Mouse (Mus musculus): ENCODE measurements at regions not wholly inside any gene's neighbourhood (a gene's known extent, or its start where the extent isn't known, plus 50 kb on each side); places are given as distances from the start of the nearest gene placed in this dataset.

DNA sequence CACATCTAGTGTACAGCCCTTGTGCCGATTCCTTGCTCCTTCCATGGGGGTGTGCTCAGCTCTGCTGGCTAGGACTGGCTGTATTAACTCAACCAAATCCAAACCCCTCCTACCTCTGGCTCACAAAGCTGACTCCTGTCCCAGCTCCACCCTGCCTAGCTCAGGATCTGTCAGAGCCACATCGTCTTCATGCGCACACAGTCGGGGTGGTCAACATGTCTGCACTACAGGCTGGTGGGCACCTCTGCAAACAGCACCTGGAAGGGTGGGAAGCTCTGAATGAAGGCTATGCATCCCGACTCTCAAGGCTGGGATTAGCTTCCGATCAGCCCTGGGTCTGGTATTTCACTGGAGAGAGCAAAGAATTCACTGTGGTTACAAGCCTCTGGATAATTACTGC is 220.4 kb downstream of the 3110018I06Rik start:
- Histone ChIP-seq H3K4me3 (ENCODE audit: control insufficient read depth in 1 of 2, insufficient read depth in 1 of 2, low read depth in 1 of 2, low read length in 2 of 2) (no peak overlapping the region), H3K9me3 (ENCODE audit: control insufficient read depth, low read length) (peaks cover 9% of the 10 kb centered on the region), H3K27ac (replicated peaks in 1 of 2; ENCODE audit: control insufficient read depth in 1 of 2, insufficient read depth in 1 of 2, low read depth in 2 of 2, low read length in 2 of 2) (no peak overlapping the region), H3K9ac (ENCODE audit: low read length) (no peak overlapping the region), H3K27me3 (ENCODE audit: control insufficient read depth, insufficient read depth, low read length) (no peaks in the 10 kb centered on the region), H3K36me3 (ENCODE audit: control insufficient read depth, insufficient read depth, low read length) (no peaks in the 10 kb centered on the region), H3K4me2 (ENCODE audit: low read length) (no peak overlapping the region), H3K4me1 (ENCODE audit: control insufficient read depth in 2 of 2, insufficient read depth in 2 of 2, low read length in 2 of 2) (no peaks in the 10 kb centered on the region)
- ATAC-seq (ENCODE audit: insufficient number of reproducible peaks, insufficient read depth, low FRiP score, low read depth), result no peak
- 87% methylated on average over 6 of the region's 6 CpGs for WGBS

DNA sequence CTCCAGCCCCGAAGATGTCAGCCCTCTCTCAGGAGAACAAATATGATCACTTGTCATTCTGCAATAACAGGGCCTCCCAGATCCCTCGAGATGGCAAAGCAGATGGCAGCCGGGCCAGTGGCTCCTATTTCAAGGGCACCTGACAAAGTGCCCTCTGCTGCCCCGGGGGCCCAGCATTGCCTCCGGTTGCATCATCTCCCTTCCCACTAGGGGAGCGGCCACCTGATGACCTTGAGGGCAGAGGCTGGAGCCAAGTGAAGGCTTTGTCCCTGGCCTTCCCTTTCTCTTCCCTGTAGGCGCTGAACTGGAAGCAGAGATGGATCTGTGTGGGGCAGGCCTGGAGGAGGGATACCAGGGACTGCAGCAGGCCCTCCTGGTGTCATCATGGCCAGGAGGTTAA is 222.6 kb downstream of the 3110018I06Rik start:
- Histone ChIP-seq H3K36me3 (ENCODE audit: control insufficient read depth, insufficient read depth, low read length) (no peaks in the 10 kb centered on the region), H3K9ac (ENCODE audit: low read length) (no peak overlapping the region), H3K4me1 (ENCODE audit: control insufficient read depth in 2 of 2, insufficient read depth in 2 of 2, low read length in 2 of 2) (no peaks in the 10 kb centered on the region), H3K27ac (replicated peaks in 1 of 2; ENCODE audit: control insufficient read depth in 1 of 2, insufficient read depth in 1 of 2, low read depth in 2 of 2, low read length in 2 of 2) (no peak overlapping the region), H3K4me3 (ENCODE audit: control insufficient read depth in 1 of 2, insufficient read depth in 1 of 2, low read depth in 1 of 2, low read length in 2 of 2) (no peak overlapping the region), H3K4me2 (ENCODE audit: low read length) (no peak overlapping the region), H3K27me3 (ENCODE audit: control insufficient read depth, insufficient read depth, low read length) (no peaks in the 10 kb centered on the region), H3K9me3 (ENCODE audit: control insufficient read depth, low read length) (peaks cover 9% of the 10 kb centered on the region)
- ATAC-seq (ENCODE audit: insufficient number of reproducible peaks, insufficient read depth, low FRiP score, low read depth), result no peak
- 75% methylated on average over 7 of the region's 7 CpGs for WGBS

DNA sequence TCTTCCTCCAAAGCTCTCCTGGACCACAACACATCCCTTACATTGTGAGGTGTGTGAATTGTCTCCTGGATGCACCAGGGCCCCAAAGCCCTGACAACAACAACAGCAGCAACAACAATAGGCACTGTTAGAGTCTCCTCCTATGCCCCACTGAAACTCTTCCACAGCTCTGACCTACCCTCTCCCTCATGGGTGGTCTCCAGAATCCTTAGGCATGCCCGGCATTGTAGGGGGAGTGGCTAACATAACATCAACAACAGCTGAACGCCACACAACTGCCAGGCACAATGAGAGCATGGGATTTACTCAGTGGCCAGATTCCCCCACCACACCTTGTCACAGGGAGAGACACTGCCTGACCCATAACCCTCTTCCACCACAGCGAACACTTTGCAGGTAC is 223.2 kb downstream of the 3110018I06Rik start:
- H3K4me1 ChIP-seq (ENCODE audit: control insufficient read depth in 2 of 2, insufficient read depth in 2 of 2, low read length in 2 of 2), result no peaks in the 10 kb centered on the region
- no peak for ATAC-seq (ENCODE audit: insufficient number of reproducible peaks, insufficient read depth, low FRiP score, low read depth)
- peaks cover 9% of the 10 kb centered on the region for H3K9me3 ChIP-seq (ENCODE audit: control insufficient read depth, low read length)
- no peaks in the 10 kb centered on the region for H3K27me3 ChIP-seq (ENCODE audit: control insufficient read depth, insufficient read depth, low read length)
- no peak overlapping the region for H3K4me2 ChIP-seq (ENCODE audit: low read length)
- WGBS, result 47% methylated on average over 3 of the region's 3 CpGs
- no peak overlapping the region for H3K27ac ChIP-seq (replicated peaks in 1 of 2; ENCODE audit: control insufficient read depth in 1 of 2, insufficient read depth in 1 of 2, low read depth in 2 of 2, low read length in 2 of 2)
- H3K4me3 ChIP-seq (ENCODE audit: control insufficient read depth in 1 of 2, insufficient read depth in 1 of 2, low read depth in 1 of 2, low read length in 2 of 2), result no peak overlapping the region
- no peak overlapping the region for H3K9ac ChIP-seq (ENCODE audit: low read length)
- H3K36me3 ChIP-seq (ENCODE audit: control insufficient read depth, insufficient read depth, low read length), result no peaks in the 10 kb centered on the region

DNA sequence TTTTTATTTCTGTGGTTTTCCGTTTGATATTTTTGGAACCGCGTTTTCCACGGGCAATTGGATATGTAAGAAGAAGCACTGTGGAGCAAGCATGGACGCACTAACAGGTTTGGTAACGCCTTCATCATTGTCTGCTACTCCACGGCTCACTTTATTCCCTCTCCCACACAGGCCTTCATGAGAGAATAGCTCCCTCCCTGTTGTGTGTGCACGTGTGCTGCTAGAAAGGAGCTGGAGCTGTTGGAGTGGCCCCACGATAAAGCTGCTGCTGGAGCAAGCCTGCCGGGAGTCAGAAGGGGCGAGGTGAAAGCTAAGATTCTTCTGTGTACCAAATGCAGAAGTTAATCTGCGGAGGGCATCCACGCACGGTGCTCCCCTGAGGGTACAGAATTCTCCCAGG is 224.8 kb downstream of the 3110018I06Rik start:
- 71% methylated on average over 14 of the region's 14 CpGs for WGBS
- no peaks in the 10 kb centered on the region for H3K9me3 ChIP-seq (ENCODE audit: control insufficient read depth, low read length)
- H3K36me3 ChIP-seq (ENCODE audit: control insufficient read depth, insufficient read depth, low read length), result no peaks in the 10 kb centered on the region
- no peak overlapping the region for H3K4me2 ChIP-seq (ENCODE audit: low read length)
- no peak overlapping the region for H3K4me3 ChIP-seq (ENCODE audit: control insufficient read depth in 1 of 2, insufficient read depth in 1 of 2, low read depth in 1 of 2, low read length in 2 of 2)
- ATAC-seq (ENCODE audit: insufficient number of reproducible peaks, insufficient read depth, low FRiP score, low read depth), result no peak
- no peaks in the 10 kb centered on the region for H3K27me3 ChIP-seq (ENCODE audit: control insufficient read depth, insufficient read depth, low read length)
- peaks cover 2% of the 10 kb centered on the region in 2 experiments; a peak in 1 of 4 replicates for H3K4me1 ChIP-seq (ENCODE audit: control insufficient read depth in 2 of 2, insufficient read depth in 2 of 2, low read length in 2 of 2)
- H3K9ac ChIP-seq (ENCODE audit: low read length), result no peak overlapping the region
- no peak overlapping the region for H3K27ac ChIP-seq (replicated peaks in 1 of 2; ENCODE audit: control insufficient read depth in 1 of 2, insufficient read depth in 1 of 2, low read depth in 2 of 2, low read length in 2 of 2)

DNA sequence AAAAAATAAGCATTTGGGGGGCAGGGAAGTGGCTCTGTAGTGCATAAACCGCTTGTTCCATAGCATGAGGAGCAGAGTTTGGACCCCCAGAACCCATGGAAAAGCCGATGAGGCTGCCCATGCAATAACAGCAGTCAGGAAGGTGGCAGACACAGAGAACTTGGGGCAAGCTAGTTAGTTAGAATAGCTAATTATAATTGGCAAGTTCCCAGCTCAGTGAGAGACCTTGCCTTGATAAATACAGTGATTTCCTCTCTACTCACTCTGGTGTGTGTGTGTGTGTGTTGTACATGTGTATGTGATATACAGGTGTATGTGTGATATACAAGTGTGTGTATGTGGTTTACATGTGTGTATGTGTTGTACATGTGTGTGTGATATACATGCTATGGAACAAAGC is 226.4 kb downstream of the 3110018I06Rik start:
- WGBS, result 82% methylated on average over 2 of the region's 2 CpGs
- H3K4me1 ChIP-seq (ENCODE audit: control insufficient read depth in 2 of 2, insufficient read depth in 2 of 2, low read length in 2 of 2), result peaks cover 2% of the 10 kb centered on the region in 2 experiments; a peak in 1 of 4 replicates
- no peak overlapping the region for H3K4me2 ChIP-seq (ENCODE audit: low read length)
- no peak for ATAC-seq (ENCODE audit: insufficient number of reproducible peaks, insufficient read depth, low FRiP score, low read depth)
- no peak overlapping the region for H3K9ac ChIP-seq (ENCODE audit: low read length)
- H3K4me3 ChIP-seq (ENCODE audit: control insufficient read depth in 1 of 2, insufficient read depth in 1 of 2, low read depth in 1 of 2, low read length in 2 of 2), result no peak overlapping the region
- H3K36me3 ChIP-seq (ENCODE audit: control insufficient read depth, insufficient read depth, low read length), result no peaks in the 10 kb centered on the region
- no peak overlapping the region for H3K27ac ChIP-seq (replicated peaks in 1 of 2; ENCODE audit: control insufficient read depth in 1 of 2, insufficient read depth in 1 of 2, low read depth in 2 of 2, low read length in 2 of 2)
- H3K9me3 ChIP-seq (ENCODE audit: control insufficient read depth, low read length), result no peaks in the 10 kb centered on the region
- H3K27me3 ChIP-seq (ENCODE audit: control insufficient read depth, insufficient read depth, low read length), result no peaks in the 10 kb centered on the region

DNA sequence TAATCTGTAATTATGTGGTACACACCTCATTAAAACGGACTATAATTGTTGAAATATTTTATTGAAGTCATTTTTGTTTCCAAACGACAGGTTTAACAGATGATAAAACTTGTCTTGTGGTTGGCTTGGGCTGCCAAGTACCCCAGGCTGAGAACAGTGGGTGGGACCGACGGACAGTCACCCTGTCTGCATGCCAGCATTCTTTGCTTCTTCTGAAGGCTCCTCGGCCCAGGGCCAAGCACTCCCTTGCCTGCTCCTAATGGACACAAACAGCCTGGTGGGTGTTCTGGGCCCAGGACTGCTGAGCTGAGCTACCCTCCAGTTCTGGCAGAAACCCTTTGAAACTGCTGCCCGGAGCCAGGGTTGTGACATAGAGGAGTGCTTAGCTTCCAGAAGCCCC is 227.4 kb downstream of the 3110018I06Rik start:
- H3K9me3 ChIP-seq (ENCODE audit: control insufficient read depth, low read length), result no peaks in the 10 kb centered on the region
- no peak overlapping the region for H3K4me3 ChIP-seq (ENCODE audit: control insufficient read depth in 1 of 2, insufficient read depth in 1 of 2, low read depth in 1 of 2, low read length in 2 of 2)
- H3K27ac ChIP-seq (replicated peaks in 1 of 2; ENCODE audit: control insufficient read depth in 1 of 2, insufficient read depth in 1 of 2, low read depth in 2 of 2, low read length in 2 of 2), result no peak overlapping the region
- H3K4me1 ChIP-seq (ENCODE audit: control insufficient read depth in 2 of 2, insufficient read depth in 2 of 2, low read length in 2 of 2), result peaks cover 2% of the 10 kb centered on the region in 2 experiments; a peak in 1 of 4 replicates
- no peak for ATAC-seq (ENCODE audit: insufficient number of reproducible peaks, insufficient read depth, low FRiP score, low read depth)
- no peak overlapping the region for H3K9ac ChIP-seq (ENCODE audit: low read length)
- H3K4me2 ChIP-seq (ENCODE audit: low read length), result no peak overlapping the region
- H3K27me3 ChIP-seq (ENCODE audit: control insufficient read depth, insufficient read depth, low read length), result no peaks in the 10 kb centered on the region
- 51% methylated on average over 6 of the region's 6 CpGs for WGBS
- H3K36me3 ChIP-seq (ENCODE audit: control insufficient read depth, insufficient read depth, low read length), result no peaks in the 10 kb centered on the region

DNA sequence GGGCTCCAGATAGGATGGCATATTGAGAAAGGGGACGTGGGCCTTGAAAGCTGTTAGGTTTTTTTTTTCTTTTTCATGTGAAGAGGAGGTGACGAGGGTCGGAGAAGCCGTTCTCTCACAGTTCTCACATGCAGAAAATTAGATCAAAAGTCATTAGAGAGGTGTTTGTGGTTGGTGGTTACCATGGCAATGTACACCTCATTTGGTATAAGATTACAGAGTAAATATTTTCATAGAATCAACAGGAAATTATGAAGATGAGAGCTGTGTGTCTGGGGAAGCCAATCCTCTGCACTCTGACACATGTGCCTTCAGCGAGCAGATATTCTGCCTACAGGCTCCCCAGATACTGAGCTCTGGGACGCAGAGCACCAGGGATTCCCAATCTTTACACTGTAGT is 232.5 kb downstream of the 3110018I06Rik start:
- 75% methylated on average over 6 of the region's 6 CpGs for WGBS
- Histone ChIP-seq H3K4me3 (ENCODE audit: control insufficient read depth in 1 of 2, insufficient read depth in 1 of 2, low read depth in 1 of 2, low read length in 2 of 2) (no peak overlapping the region), H3K9me3 (ENCODE audit: control insufficient read depth, low read length) (no peaks in the 10 kb centered on the region), H3K27ac (replicated peaks in 1 of 2; ENCODE audit: control insufficient read depth in 1 of 2, insufficient read depth in 1 of 2, low read depth in 2 of 2, low read length in 2 of 2) (no peak overlapping the region), H3K36me3 (ENCODE audit: control insufficient read depth, insufficient read depth, low read length) (no peaks in the 10 kb centered on the region), H3K4me2 (ENCODE audit: low read length) (no peak overlapping the region), H3K9ac (ENCODE audit: low read length) (no peak overlapping the region), H3K27me3 (ENCODE audit: control insufficient read depth, insufficient read depth, low read length) (no peaks in the 10 kb centered on the region), H3K4me1 (ENCODE audit: control insufficient read depth in 2 of 2, insufficient read depth in 2 of 2, low read length in 2 of 2) (peaks cover 2% of the 10 kb centered on the region in 2 experiments; a peak in 1 of 4 replicates)
- no peak for ATAC-seq (ENCODE audit: insufficient number of reproducible peaks, insufficient read depth, low FRiP score, low read depth)

DNA sequence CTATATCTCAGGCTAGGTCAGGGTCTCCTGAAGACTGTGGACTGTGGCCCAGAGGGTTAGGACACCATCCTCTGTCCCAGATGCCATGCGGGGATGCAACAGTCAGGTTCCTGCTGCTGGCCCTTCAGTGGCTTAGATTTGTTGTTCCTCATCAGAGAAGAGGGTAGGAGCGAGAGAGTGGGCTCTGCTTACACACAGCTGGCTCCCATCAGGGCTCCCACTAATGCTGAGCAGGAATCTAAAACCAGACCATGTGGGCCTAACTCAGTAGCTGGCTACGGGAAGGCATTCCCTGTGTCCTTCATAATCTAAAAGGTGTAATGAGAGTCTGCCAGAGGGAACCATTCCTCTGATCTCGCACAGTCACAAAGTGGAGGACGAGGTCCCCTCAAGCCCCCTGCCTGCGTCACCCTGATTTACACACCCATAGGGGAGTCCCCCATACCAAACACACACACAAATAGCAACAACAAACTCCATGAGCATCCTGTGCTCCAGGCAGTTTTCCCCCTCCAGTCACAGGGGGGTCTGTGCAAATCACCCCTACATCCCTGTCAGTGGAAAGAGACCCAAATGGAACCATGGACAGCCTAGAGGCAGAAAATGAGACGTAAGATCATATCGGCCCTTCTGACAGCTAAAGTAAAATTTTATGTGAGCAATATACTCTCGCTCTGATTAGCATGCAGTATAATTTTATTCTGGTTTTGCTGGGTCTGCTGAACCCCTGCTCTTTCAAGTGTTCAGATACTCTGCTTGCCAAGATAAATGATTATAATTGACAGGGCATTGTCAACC is 234.8 kb downstream of the 3110018I06Rik start:
- ATAC-seq (ENCODE audit: insufficient number of reproducible peaks, insufficient read depth, low FRiP score, low read depth), result no peak
- H3K36me3 ChIP-seq (ENCODE audit: control insufficient read depth, insufficient read depth, low read length), result no peaks in the 10 kb centered on the region
- H3K9me3 ChIP-seq (ENCODE audit: control insufficient read depth, low read length), result peaks cover 5% of the 10 kb centered on the region; the same call in 1 of the 2 replicates
- no peak overlapping the region for H3K4me2 ChIP-seq (ENCODE audit: low read length)
- 77% methylated on average over 9 of the region's 9 CpGs for WGBS
- no peaks in the 10 kb centered on the region; a peak in 1 of 4 replicates for H3K4me1 ChIP-seq (ENCODE audit: control insufficient read depth in 2 of 2, insufficient read depth in 2 of 2, low read length in 2 of 2)
- no peak overlapping the region for H3K9ac ChIP-seq (ENCODE audit: low read length)
- H3K4me3 ChIP-seq (ENCODE audit: control insufficient read depth in 1 of 2, insufficient read depth in 1 of 2, low read depth in 1 of 2, low read length in 2 of 2), result no peak overlapping the region
- no peak overlapping the region for H3K27ac ChIP-seq (replicated peaks in 1 of 2; ENCODE audit: control insufficient read depth in 1 of 2, insufficient read depth in 1 of 2, low read depth in 2 of 2, low read length in 2 of 2)
- no peaks in the 10 kb centered on the region for H3K27me3 ChIP-seq (ENCODE audit: control insufficient read depth, insufficient read depth, low read length)

Data from heart, embryonic 14.5 days (tissue).